Comparison of ENCODE assay signal across 19 mouse cellular contexts in genomic region chr3:34426955-34427354, GRCm38 (mm10).
"Had no signal": no experiment of that assay in that cellular context is flagged by ENCODE, and none has a peak within 500 bp of the region (broad histone marks: within the 10 kb centered on the region; RNA-seq: fewer than 3 reads in every experiment).

No protein-coding gene starts in this region.

- H3K4me3 ChIP-seq: liver, embryonic 15.5 days; lung, embryonic 15.5 days; megakaryocyte, embryonic 14.5 days; midbrain, embryonic 13.5 days; midbrain, embryonic 15.5 days; neural tube, embryonic 12.5 days; stomach, embryonic 15.5 days had no signal

- H3K9me3 ChIP-seq: liver, embryonic 15.5 days; lung, embryonic 15.5 days; midbrain, embryonic 13.5 days; midbrain, embryonic 15.5 days; neural tube, embryonic 12.5 days; stomach, embryonic 15.5 days had no signal

- H3K27me3 ChIP-seq: liver, embryonic 15.5 days; lung, embryonic 15.5 days; megakaryocyte, embryonic 14.5 days; midbrain, embryonic 13.5 days; midbrain, embryonic 15.5 days; neural tube, embryonic 12.5 days; stomach, embryonic 15.5 days had no signal

- H3K4me2 ChIP-seq: liver, embryonic 15.5 days; lung, embryonic 15.5 days; midbrain, embryonic 11.5 days; midbrain, embryonic 13.5 days; midbrain, embryonic 15.5 days; neural tube, embryonic 12.5 days; stomach, embryonic 15.5 days had no signal

- ATAC-seq: liver, postnatal 0 days; lung, postnatal 0 days; midbrain, embryonic 13.5 days; midbrain, embryonic 15.5 days had no signal

- H3K36me3 ChIP-seq: liver, embryonic 15.5 days; lung, embryonic 15.5 days; midbrain, embryonic 13.5 days; midbrain, embryonic 15.5 days; neural tube, embryonic 12.5 days; stomach, embryonic 15.5 days had no signal

- H3K9ac ChIP-seq: liver, embryonic 15.5 days; liver, postnatal 0 days; lung, embryonic 15.5 days; midbrain, embryonic 13.5 days; midbrain, embryonic 15.5 days; neural tube, embryonic 12.5 days; stomach, embryonic 15.5 days had no signal

- H3K27ac ChIP-seq: liver, embryonic 15.5 days; lung, embryonic 15.5 days; macrophage; midbrain, embryonic 13.5 days; midbrain, embryonic 15.5 days; neural tube, embryonic 12.5 days; stomach, embryonic 15.5 days; stomach, postnatal 0 days had no signal

- DNase-seq: liver, postnatal 0 days; lung, adult 2 months; lung, postnatal 14 days; lung, postnatal 36 days; right cerebral cortex, postnatal 14 days; thymus, adult 2 months; thymus, postnatal 25 days; thymus, postnatal 4 days had no signal

- H3K4me1 ChIP-seq: liver, embryonic 15.5 days; lung, embryonic 15.5 days; megakaryocyte, embryonic 14.5 days; midbrain, embryonic 15.5 days; neural tube, embryonic 12.5 days; stomach, embryonic 15.5 days had no signal
